Mouse (Mus musculus): ENCODE measurements around the gene Lancl2. TPM values are rescaled to one million over a fixed set of nuclear protein-coding genes. Genes with fewer than 3 reads are reported as not detected.

Gene Lancl2
- 21.5 and 25.9 TPM in 2 replicates for polyA plus RNA-seq (2014; fragmentation: Nextera tagmentation; extraction: Ambion mirVana)

GRCm38 (mm10) chr6:57702376-57702742 lies at the start of gene Lancl2:
Lancl2 (plus strand) TSS chr6:57702540.
- Histone ChIP-seq H3K4me2 (peak within 1 kb of the TSS; percentile 64), H3K27me3 (replicated peaks; ENCODE audit: control insufficient read depth, insufficient read depth, low read length) (no peaks in the 10 kb centered on the region), H3K9me3 (ENCODE audit: control insufficient read depth, low read length) (no peaks in the 10 kb centered on the region), H3K36me3 (ENCODE audit: control insufficient read depth, insufficient read depth, low read length) (no peaks in the 10 kb centered on the region), H3K9ac (ENCODE audit: low read depth, low read length) (peak within 1 kb of the TSS; percentile 81), H3K4me3 (ENCODE audit: low read depth, low read length) (peak within 1 kb of the TSS; percentile 77), H3K4me1 (replicated peaks; ENCODE audit: control insufficient read depth, insufficient read depth, low read length) (peaks cover 6% of the 10 kb centered on the region; the same call in 1 of the 2 replicates), H3K27ac (ENCODE audit: low read depth, low read length) (peak within 1 kb of the TSS; percentile 84)
- under 1% methylated on average over 10 of the region's 10 CpGs for WGBS
- DNase-seq (ENCODE audit: low spot score): no peak
- ATAC-seq (replicated peaks; ENCODE audit: low FRiP score): peak; percentile 33

GRCm38 (mm10) chr6:57661295-57661694 lies 41.0 kb upstream of the Lancl2 start:
- H3K27ac ChIP-seq (ENCODE audit: low read depth, low read length): no peak overlapping the region

GRCm38 (mm10) chr6:57684156-57684555 lies 18.2 kb upstream of the Lancl2 start:
- no peak for ATAC-seq (replicated peaks; ENCODE audit: low FRiP score)
- Histone ChIP-seq H3K36me3 (ENCODE audit: control insufficient read depth, insufficient read depth, low read length) (peaks cover 12% of the 10 kb centered on the region; the same call in 1 of the 2 replicates), H3K4me1 (replicated peaks; ENCODE audit: control insufficient read depth, insufficient read depth, low read length) (no peaks in the 10 kb centered on the region), H3K4me2 (no peak overlapping the region), H3K9ac (ENCODE audit: low read depth, low read length) (no peak overlapping the region), H3K27me3 (replicated peaks; ENCODE audit: control insufficient read depth, insufficient read depth, low read length) (no peaks in the 10 kb centered on the region), H3K4me3 (ENCODE audit: low read depth, low read length) (no peak overlapping the region), H3K27ac (ENCODE audit: low read depth, low read length) (no peak overlapping the region), H3K9me3 (ENCODE audit: control insufficient read depth, low read length) (no peaks in the 10 kb centered on the region)
- WGBS: 84% methylated on average over 1 of the region's 1 CpGs
- DNase-seq (ENCODE audit: low spot score): no peak

More at GRCm38 (mm10) chr6:57661295-57661694, 41.0 kb upstream of the Lancl2 start:
- DNase-seq (ENCODE audit: low spot score) (no peak), ATAC-seq (replicated peaks; ENCODE audit: low FRiP score) (no peak)
- 65% methylated on average over 4 of the region's 4 CpGs for WGBS
- no peaks in the 10 kb centered on the region for H3K27me3 ChIP-seq (replicated peaks; ENCODE audit: control insufficient read depth, insufficient read depth, low read length)
- no peak overlapping the region for H3K9ac ChIP-seq (ENCODE audit: low read depth, low read length)
- H3K9me3 ChIP-seq (ENCODE audit: control insufficient read depth, low read length): no peaks in the 10 kb centered on the region
- H3K36me3 ChIP-seq (ENCODE audit: control insufficient read depth, insufficient read depth, low read length): no peaks in the 10 kb centered on the region
- no peak overlapping the region for H3K4me3 ChIP-seq (ENCODE audit: low read depth, low read length)
- no peaks in the 10 kb centered on the region for H3K4me1 ChIP-seq (replicated peaks; ENCODE audit: control insufficient read depth, insufficient read depth, low read length)
- no peak overlapping the region for H3K4me2 ChIP-seq

- peak; percentile 96 for ATAC-seq (replicated peaks; ENCODE audit: low FRiP score)
- WGBS: 2% methylated on average over 52 of the region's 52 CpGs
Measured at GRCm38 (mm10) chr6:57691467-57692261, 10.7 kb upstream of the Lancl2 start, which contains the start of gene Pyurf. Pyurf (minus strand) TSS chr6:57692078.

GRCm38 (mm10) chr6:57693116-57693515 lies 9.2 kb upstream of the Lancl2 start:
- Histone ChIP-seq H3K4me1 (replicated peaks; ENCODE audit: control insufficient read depth, insufficient read depth, low read length) (peaks cover 5% of the 10 kb centered on the region; the same call in 1 of the 2 replicates), H3K27ac (ENCODE audit: low read depth, low read length) (no peak overlapping the region), H3K4me3 (ENCODE audit: low read depth, low read length) (no peak overlapping the region), H3K27me3 (replicated peaks; ENCODE audit: control insufficient read depth, insufficient read depth, low read length) (no peaks in the 10 kb centered on the region), H3K36me3 (ENCODE audit: control insufficient read depth, insufficient read depth, low read length) (peaks cover 3% of the 10 kb centered on the region; the same call in 1 of the 2 replicates), H3K9ac (ENCODE audit: low read depth, low read length) (no peak overlapping the region), H3K9me3 (ENCODE audit: control insufficient read depth, low read length) (no peaks in the 10 kb centered on the region; the same call in 1 of the 2 replicates), H3K4me2 (no peak overlapping the region)
- DNase-seq (ENCODE audit: low spot score) (no peak), ATAC-seq (replicated peaks; ENCODE audit: low FRiP score) (no peak)
- 82% methylated on average over 3 of the region's 3 CpGs for WGBS

More at GRCm38 (mm10) chr6:57691467-57692261, 10.7 kb upstream of the Lancl2 start, which contains the start of gene Pyurf:
- Histone ChIP-seq H3K4me3 (ENCODE audit: low read depth, low read length) (peak within 1 kb of the TSS; percentile 59), H3K36me3 (ENCODE audit: control insufficient read depth, insufficient read depth, low read length) (peaks cover 12% of the 10 kb centered on the region; the same call in 1 of the 2 replicates), H3K4me1 (replicated peaks; ENCODE audit: control insufficient read depth, insufficient read depth, low read length) (peaks cover 5% of the 10 kb centered on the region; the same call in 1 of the 2 replicates), H3K4me2 (peak within 1 kb of the TSS; percentile 63), H3K27ac (ENCODE audit: low read depth, low read length) (peak within 1 kb of the TSS; percentile 65), H3K9me3 (ENCODE audit: control insufficient read depth, low read length) (no peaks in the 10 kb centered on the region; the same call in 1 of the 2 replicates), H3K27me3 (replicated peaks; ENCODE audit: control insufficient read depth, insufficient read depth, low read length) (no peaks in the 10 kb centered on the region), H3K9ac (ENCODE audit: low read depth, low read length) (peak within 1 kb of the TSS; percentile 75)
- peak; percentile 92 for DNase-seq (ENCODE audit: low spot score)

- ATAC-seq (replicated peaks; ENCODE audit: low FRiP score) (no peak), DNase-seq (ENCODE audit: low spot score) (no peak)
- Histone ChIP-seq H3K36me3 (ENCODE audit: control insufficient read depth, insufficient read depth, low read length) (no peaks in the 10 kb centered on the region), H3K27ac (ENCODE audit: low read depth, low read length) (no peak overlapping the region), H3K4me1 (replicated peaks; ENCODE audit: control insufficient read depth, insufficient read depth, low read length) (peaks cover 6% of the 10 kb centered on the region; the same call in 1 of the 2 replicates), H3K27me3 (replicated peaks; ENCODE audit: control insufficient read depth, insufficient read depth, low read length) (no peaks in the 10 kb centered on the region), H3K4me2 (peak overlapping the region; percentile 64; the same call in 1 of the 2 replicates), H3K9me3 (ENCODE audit: control insufficient read depth, low read length) (no peaks in the 10 kb centered on the region), H3K4me3 (ENCODE audit: low read depth, low read length) (no peak overlapping the region), H3K9ac (ENCODE audit: low read depth, low read length) (no peak overlapping the region)
- 66% methylated on average over 4 of the region's 4 CpGs for WGBS
Measured at GRCm38 (mm10) chr6:57701686-57702085, 654 bp upstream of the Lancl2 start.

GRCm38 (mm10) chr6:57702743-57703499 lies 581 bp downstream of the Lancl2 start:
- Histone ChIP-seq H3K9me3 (ENCODE audit: control insufficient read depth, low read length) (no peaks in the 10 kb centered on the region), H3K27ac (ENCODE audit: low read depth, low read length) (peak overlapping the region; percentile 84), H3K4me2 (peak overlapping the region; percentile 64), H3K36me3 (ENCODE audit: control insufficient read depth, insufficient read depth, low read length) (no peaks in the 10 kb centered on the region), H3K4me1 (replicated peaks; ENCODE audit: control insufficient read depth, insufficient read depth, low read length) (peaks cover 6% of the 10 kb centered on the region; the same call in 1 of the 2 replicates), H3K9ac (ENCODE audit: low read depth, low read length) (peak overlapping the region; percentile 81), H3K27me3 (replicated peaks; ENCODE audit: control insufficient read depth, insufficient read depth, low read length) (no peaks in the 10 kb centered on the region), H3K4me3 (ENCODE audit: low read depth, low read length) (peak overlapping the region; percentile 77)
- WGBS: under 1% methylated on average over 59 of the region's 59 CpGs
- peak; percentile 95 for DNase-seq (ENCODE audit: low spot score)
- peak; percentile 99 for ATAC-seq (replicated peaks; ENCODE audit: low FRiP score)

GRCm38 (mm10) chr6:57703703-57704102 lies 1.4 kb downstream of the Lancl2 start:
- Histone ChIP-seq H3K27ac (ENCODE audit: low read depth, low read length) (peak overlapping the region; percentile 55; the same call in 1 of the 2 replicates), H3K4me1 (replicated peaks; ENCODE audit: control insufficient read depth, insufficient read depth, low read length) (peaks cover 6% of the 10 kb centered on the region; the same call in 1 of the 2 replicates), H3K4me3 (ENCODE audit: low read depth, low read length) (peak overlapping the region; percentile 77), H3K9ac (ENCODE audit: low read depth, low read length) (peak overlapping the region; percentile 81), H3K27me3 (replicated peaks; ENCODE audit: control insufficient read depth, insufficient read depth, low read length) (no peaks in the 10 kb centered on the region), H3K36me3 (ENCODE audit: control insufficient read depth, insufficient read depth, low read length) (no peaks in the 10 kb centered on the region), H3K4me2 (peak overlapping the region; percentile 64), H3K9me3 (ENCODE audit: control insufficient read depth, low read length) (no peaks in the 10 kb centered on the region)
- 33% methylated on average over 2 of the region's 2 CpGs for WGBS
- peak; percentile 16 for ATAC-seq (replicated peaks; ENCODE audit: low FRiP score)
- DNase-seq (ENCODE audit: low spot score): no peak
